Mouse (Mus musculus) embryo, embryonic 9.5 days (tissue): ENCODE data around the gene Bbip1.
"Not testable (repeated sequence)": the region's sequence is repeated elsewhere in the genome, so short reads cannot be mapped to it uniquely, and the experiment has no call there.

ENCODE experiments used
- DNase-seq: peaks from one replicate; pipeline ENCODE4 v3.0.0-alpha.2; 2017; ENCODE audit errors: extremely low spot score

Bbip1 gene

DNA sequence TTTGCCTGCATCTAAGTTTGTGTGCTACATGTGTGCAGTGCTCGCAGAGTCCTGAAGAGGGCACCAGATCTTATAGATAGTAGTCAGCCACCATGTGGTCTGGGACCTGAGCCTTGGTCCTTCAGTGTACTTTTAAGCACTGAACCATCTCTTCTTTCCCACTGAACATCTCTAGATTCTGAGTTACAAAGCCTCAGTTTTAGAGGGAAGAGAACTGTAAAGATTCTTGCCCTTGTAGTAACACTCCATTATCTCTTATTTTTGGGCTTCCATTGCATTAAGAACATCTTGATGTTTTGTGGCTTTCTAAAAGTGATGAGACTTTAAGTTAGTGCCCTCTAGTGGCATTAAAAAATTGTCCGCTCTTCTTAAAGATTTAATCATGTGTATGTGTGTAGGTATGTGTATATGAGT, 19.1 kb downstream of the Bbip1 start:
- DNase-seq: peak; percentile 12

DNA sequence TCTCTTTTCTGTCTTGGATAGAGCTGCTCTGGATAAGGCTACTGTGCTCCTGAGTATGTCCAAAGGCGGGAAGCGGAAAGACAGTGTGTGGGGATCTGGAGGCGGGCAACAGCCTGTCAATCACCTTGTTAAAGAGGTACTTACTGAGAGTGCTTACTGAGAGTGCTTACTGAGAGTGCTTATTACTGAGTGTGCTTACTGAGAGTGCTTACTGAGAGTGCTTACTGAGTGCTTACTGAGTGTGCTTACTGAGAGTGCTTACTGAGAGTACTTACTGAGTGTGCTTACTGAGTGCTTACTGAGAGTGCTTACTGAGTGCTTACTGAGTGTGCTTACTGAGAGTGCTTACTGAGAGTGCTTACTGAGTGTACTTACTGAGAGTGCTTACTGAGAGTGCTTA, 22.4 kb downstream of the Bbip1 start:
- DNase-seq: not testable (repeated sequence)

DNA sequence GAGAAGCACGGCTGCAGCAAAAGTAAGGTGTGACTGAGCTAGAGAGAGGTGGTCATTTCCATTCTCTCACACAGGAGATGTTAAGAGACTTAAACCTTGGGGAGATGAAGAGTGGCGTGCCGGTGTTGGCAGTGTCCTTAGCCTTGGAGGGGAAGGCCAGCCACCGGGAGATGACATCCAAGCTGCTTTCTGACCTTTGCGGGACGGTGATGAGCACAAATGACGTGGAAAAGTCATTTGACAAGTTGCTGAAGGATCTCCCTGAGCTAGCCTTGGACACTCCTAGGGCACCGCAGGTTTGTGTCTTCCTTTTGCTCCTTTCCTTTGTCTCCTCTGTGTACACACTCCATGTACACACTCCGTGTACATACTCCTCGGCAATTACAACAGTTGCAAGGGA, 24.9 kb downstream of the Bbip1 start:
- no peak for DNase-seq

DNA sequence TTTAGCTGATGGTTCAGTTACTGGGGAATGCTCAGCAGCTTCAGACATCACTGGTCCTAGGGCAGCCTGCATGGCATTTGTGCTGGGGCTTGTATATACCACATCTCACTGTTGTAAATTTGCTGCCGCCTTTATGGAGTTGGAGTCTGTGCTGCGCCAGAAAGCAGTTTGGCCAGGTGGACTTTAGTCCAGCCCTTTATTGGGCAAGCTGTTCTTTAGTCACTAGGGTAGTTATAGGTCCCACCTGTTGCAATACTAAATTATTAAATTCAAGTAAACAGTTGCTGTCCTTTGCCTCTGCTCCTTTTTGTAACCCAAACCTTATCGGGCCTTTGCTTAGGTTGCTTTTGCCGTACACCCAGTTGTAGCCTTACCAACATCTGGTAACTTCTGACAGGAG, 29.5 kb downstream of the Bbip1 start:
- DNase-seq: no peak

DNA sequence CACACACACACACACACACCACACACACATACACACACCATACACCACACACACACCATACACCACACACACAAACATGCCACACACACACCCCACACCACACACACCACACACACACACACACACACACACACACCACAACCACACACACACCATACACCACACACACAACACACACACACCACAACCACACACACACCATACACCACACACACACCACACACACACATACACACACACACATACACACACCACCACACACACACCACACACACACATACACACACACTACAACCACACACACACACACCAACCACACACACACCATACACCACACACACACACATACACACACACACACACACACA, 37.7 kb downstream of the Bbip1 start:
- DNase-seq: not testable (repeated sequence)

DNA sequence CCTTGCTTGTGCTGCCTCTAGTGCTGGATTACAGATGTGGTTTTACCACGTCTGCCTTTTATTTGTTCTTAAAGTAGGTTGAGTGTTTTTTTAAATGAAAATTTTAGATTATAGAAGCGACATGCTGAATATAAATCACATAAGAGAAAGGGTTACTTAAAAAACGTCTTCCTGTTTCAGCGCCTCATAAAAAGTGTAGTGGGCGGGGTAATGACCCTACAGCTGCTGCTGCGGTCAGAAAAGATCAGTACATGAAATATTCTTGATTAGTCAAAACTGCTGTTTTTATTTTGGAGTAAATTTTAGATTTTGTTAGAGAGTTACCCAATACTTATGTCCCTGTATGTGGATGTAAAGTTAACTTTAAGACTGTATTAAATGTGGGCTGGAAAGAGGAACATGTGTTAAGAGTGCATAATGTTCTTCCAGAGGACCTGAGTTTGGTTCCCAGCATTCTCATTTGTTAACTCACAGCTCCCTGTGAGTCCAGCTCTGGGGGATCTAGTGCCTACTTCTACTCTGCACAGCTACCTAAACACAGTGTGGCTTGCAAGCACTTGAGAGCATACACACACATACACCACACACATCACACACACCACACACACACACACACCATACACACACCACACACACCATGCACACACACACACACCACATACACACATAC, 38.3 kb downstream of the Bbip1 start:
- DNase-seq: no peak

DNA sequence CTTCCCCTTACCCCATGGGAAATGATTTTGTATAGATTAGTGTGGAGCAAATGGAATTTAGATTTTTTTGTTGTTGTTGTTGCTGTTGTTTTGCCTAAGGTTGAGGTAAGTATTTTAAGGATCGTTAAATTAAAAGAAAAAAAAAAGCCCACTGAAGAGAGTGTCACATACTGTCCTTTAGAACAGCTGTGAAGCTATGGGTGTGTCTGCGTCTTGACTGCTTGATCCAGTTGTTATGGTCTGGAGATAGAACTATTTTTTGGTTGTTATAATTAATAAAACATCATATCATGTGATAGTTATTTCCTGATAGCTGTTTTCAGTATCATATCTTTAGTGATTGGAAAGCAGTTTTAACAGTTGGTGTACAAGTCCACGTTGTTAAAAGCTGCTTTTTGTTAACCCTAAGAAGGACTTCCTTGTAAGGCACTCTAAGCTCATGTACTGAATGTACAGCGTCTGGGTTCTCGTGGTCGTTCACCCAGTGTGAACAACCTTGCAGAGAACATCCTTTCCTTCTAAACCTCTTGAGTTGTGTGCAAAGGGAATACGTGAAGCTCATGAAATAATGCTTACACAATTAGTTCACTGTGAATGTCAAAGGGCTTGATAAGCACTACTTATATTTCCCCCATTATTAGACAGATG, 39.5 kb downstream of the Bbip1 start:
- no peak for DNase-seq

DNA sequence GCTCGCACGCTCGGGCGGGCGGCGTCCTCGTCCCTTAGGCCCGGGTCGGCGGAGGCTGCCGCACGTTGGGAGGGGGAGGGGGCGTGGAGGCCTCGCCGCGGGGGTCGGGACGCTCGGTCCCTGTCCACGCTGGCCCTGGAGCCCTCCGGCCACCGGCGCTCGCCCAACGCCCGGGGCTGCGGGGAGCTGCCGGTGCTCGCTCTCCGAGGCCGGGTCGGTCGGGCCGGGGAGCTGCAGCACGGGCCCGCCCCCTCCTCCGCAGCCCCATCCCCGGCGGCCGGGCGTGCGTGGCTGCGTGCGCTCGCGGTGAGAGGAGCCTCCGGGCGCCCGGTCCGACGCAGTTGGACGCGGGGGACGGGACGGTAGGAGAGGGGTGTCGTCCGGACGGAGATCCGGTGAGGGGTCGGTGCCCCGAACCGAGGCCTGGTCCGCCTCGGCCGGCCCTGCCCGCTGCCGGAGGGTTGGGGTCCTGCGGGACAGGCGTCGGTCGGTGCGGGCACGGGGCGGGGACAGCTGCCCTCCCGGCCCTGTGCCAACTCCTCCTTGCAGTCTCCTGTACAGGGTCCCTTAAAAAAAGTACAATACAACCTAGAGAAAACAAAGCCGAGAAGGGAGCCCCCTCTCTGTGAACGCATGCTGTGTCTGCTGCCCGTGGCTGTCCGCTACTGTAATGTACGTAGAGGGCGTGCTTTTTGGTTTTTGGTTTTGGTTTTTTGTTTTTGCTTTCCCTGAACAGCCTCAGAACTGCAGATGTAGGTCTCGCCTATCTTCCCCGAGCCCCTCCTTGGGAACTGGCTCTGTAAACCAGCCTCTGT, 40.7 kb downstream of the Bbip1 start:
- peak; percentile 52 for DNase-seq

DNA sequence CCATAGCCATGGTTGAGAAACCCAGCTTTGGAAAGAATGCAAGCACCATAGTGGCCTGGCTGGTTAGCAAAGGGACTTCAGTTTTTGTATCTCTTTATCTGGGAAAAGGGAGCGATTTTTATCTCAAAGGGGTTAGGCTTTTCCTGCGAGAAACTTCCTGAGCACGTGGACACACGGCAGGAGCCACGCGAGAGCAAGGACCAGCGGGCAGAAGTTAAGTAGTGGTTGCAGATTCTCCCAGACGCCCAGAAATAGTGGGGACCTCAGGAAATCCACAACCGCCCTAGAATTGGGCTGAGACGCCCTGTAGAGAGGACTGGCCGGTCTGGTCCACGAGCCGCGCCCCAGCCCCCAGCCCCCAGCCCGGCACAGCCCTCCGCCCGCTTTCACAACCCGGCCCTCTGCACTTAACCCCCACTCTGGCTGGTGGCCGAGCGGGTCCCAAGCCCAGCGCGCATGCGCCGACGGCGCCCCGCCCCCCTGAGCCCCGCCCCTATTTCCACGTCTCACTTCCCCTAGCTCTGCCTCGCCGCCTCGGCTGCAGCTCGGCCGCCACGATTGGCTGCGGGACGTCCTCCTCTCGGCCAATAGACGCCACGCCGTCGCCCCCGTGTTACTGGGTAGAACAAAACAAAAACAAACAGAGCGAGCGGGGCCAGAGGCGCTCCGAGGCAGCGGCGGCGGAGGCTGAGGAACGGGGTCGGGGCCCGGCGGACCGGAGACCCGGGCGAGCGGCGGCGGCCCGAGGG, 41.5 kb downstream of the Bbip1 start:
- peak; percentile 99 for DNase-seq

DNA sequence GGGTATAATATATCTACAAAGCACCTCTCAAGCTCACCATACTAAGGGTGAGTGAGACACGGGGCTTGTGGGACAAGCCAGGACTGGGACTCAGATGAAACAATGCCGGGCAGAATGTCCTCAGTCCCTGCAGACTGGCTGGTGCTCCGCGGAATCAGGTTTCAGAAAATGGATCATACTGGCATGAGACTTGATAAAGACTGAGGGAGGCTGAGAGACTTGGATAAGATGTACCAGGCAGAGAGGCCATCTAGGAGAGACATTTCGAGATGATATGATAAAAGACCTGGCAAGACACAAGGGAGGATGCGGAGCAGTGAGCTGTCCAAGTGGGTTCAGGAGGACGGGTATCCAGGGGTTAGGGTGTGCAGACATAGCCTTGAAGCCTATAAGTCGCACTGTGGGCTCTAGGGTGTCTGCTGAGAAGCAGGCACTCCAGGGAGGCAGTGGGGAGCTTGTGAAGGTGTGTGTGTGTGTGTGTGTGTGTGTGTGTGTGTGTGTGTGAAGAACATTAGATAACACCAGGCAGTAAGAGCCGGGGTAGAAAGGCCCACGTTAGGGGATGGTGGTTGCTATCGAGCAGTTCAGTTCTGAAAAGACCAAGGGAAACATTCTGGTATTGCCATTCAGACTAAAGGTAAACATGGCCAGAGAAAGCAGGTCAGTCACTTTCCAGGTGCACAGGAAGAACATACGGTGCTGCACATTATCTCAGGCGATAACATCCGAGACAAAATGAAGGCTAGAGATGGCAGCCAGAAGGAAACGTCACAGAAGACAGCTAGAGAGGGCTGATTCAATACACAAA, 42.3 kb downstream of the Bbip1 start:
- DNase-seq: no peak

DNA sequence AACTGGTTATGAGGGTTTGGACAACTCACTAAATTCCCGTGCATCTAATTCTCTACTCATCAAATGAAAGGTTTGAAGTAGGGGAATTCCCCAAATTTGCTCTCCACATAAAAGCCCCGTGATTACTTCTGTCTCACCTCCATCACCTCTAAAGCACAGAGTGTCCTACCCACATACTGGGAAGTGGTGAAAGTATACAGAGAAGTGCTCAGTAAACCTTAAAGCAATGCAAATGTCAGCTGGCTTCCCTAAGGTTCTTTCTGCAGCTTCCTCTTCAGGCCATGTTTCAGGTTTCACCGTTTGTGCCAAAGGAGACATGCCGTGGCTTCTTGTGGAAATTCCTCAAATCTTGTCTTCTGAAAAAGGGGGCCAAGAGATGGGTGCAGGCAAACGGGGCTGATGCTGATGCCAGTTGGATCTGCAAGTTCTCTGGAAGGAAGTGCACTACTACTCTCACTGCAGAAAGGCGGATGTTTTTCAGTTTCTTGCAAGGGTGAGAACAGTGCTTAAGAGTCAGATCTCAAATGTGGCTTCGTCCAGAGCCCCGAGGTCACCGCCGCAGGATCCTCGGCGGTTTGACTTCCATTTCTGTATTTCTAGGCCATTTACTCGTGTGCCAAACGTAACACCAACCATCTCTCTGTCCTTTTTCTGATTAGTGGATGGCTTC, 44.4 kb downstream of the Bbip1 start:
- no peak for DNase-seq

DNA sequence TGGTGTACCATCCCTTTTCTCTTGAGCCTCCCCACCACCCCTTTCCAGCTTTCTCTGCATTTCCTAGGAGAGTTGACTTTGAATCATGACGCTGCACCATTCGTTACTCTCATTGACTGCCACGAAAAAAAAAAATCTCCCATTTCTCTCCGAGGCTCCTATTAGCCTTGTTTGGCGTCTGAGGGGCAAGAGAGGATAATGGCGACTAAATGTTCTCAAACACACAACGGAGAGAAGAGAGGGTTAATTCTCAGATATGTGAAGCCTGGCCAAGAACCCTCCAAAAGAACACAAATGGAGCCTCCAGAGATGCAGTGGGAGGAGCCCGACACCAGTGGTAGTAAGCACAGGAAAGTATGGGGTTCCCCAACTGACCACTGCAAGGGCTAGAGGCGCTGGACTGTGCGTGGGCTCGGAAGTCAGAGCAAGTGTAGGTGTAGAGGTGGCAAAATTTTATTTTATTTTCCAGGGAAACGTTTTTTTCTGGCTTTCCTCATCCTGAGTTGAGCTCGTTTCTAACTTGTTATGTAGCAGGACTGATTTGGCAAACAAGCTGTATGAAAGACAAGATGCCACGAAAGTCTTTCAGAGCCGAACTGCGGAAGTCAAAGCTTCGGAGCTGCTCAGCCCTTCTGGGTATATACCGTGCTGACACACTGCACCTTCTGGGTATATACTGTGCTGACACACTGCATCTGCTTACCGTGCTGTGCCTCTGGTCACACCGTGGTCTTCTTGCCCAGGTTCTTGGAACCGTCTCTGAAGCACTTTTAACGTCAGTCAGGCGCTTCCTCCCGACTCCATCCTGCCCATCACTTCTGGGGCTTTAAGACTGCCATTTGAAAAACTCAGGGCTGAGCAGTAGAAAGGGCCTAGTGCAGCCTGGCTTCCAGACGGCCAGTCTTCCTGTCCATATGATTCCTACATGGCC, 45.2 kb downstream of the Bbip1 start:
- no peak for DNase-seq

DNA sequence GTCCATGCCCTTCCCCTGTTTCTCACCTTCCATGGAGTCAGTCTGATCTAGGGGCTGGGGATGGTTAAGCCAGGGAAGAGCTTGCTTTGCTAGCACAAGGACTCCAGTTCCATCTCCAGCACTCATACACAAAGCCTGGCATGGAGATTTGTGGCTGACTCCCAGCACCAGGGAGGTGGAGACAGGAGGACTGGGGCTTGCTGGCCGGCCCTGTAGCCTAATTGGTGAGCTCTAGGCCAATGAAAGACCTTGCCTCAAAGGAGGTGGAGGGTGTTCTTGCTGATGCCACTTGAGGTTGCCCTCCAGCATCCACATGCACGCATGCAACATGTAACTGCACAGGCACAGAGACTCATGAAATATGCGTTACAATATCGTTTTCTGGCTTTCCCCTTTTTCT, 45.9 kb downstream of the Bbip1 start:
- no peak for DNase-seq

DNA sequence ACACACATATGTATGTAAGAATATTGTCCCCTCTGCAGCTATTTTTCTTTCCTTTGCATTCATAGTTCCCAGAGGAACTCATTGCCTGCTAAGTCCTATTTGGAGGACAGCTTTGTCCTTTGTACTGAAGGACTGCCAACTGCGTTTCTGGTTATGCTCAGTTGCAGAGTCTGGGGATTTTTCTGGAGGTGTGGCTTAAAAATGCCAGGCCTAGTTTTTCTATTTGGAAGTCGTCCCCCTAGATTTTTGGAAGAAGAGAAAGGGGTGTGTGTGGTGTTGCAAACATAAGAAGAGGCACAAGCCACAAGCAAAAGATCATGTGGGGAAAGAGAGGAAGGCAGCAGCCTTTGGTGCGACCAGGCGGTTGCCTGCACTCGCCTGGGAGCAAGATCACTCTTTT, 46.4 kb downstream of the Bbip1 start:
- no peak for DNase-seq

DNA sequence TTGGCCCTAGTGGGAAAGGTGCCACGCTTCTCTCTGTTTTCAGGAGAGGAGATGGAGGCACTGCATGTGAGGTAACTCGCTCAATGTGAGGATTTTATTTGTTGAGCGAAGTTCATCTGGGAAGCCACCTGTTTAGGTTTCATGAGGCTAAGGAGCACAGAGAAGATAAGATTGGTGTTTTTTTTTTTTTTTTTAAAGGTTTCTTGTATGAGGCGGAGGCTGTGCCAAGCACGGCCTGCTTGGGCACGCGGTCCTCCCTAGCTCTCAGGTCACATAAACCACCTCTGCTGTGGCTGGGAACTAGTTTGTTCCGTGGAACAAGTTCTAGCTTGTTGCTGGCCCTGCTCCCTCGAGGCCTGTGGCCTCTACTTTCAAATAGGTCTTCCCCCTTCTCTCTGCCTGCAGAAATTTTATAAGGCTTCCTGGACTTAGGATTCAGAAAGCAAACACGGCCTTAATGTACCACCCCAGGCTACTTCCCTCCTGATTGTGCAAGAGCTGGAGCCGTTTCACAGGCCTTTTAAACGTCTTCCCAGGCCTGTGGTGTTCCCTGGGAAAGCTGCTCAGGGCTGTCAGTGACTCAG, 49.8 kb downstream of the Bbip1 start:
- no peak for DNase-seq

DNA sequence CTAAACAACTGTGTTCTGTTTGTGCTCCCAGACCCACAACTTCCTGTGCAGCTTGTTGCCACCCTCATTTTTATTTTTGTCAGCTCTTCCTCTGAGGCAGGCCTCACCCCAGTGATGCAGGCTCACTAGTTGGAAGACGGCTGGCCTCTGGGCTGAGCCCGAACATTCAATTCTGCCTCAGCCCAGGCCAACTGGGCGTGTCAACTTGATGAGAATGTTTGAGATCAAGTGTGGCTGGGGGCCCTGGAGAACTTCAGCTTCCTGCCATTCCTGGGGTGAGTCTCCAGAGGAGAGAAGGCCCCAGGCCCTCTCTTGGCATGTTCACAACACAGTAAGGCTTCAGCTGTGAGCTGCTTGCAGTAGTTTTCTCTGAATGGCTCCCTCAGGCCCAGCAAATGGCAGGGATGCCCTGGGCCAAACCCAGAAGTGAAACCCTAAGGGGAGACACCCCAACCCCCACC, 50.7 kb downstream of the Bbip1 start:
- DNase-seq: no peak

DNA sequence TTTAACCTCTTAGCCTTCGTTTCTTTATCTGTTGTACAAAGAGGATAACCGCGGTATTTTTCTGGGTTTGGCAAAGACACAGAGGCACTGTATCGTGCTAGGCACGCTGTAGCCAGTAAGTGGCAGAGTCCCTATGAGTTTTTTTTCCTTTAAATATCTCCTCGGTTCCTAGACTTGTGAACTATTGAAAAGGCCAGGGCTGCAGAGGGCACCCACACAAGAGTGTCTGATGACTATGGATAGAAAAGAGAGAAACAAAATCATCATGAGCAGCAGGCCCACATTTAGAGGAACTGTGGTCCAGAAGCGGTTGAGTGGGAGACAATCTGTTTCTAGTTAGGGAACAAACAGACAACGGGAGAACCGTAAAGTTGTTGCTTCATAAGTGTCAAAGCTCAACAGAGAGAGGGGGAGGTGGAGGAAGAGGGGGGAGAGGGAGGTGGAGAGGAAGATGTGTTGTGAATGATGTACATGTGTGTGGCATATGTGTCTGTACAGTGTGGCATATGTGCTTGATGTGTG, 51.5 kb downstream of the Bbip1 start:
- DNase-seq: no peak

DNA sequence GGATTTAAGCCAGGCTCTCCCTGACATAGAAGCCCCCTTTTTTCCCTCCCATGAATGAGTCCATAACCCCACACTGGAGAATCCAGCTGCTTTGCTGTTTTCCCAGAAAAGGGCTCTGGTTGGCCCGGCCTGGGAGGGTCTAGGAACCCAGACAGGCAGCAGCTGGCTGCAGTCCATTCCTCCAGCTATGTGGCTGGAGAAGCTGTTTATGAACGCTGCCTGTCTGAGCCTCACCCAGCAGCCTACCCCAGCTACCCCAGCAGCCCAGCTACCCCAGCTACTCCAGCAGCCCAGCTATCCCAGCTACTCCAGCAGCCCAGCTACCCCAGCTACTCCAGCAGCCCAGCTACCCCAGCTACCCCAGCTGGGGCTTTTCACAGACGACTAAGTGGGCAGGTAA, 52.4 kb downstream of the Bbip1 start, which contains the start of gene Pdcd4:
Gene Pdcd4 (plus strand): TSS at position 171 of the 400 bp plus-strand sequence.
- DNase-seq: no peak

DNA sequence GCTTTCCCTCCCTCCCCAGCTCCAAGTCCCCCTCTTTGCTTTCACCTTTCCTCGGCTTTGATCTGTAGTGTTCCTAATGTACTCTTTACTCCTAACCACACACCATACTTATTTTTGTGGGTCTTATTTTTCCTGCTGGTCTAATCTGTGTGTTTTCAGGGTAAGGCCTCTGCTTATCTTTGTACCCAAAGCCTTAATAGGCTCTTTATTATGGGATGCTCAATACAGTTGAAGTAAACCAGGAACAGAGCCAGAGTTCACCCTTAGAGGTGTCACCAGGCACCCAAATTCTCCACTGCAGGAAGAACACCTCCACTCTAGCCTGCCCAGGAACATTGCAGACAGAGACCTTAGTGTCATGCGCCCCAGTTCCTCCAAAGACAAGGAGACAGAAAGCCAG, 52.9 kb downstream of the Bbip1 start:
- DNase-seq: no peak
